Mouse (Mus musculus): Measurements from ENCODE around the gene Haus3. TPM values are rescaled to one million over a fixed set of nuclear protein-coding genes. Genes with fewer than 3 reads are reported as not detected.

The Haus3 gene
- polyA plus RNA-seq (2012; rRNA removed) = 11.0 TPM in 2 replicates

GRCm38 (mm10) chr5:34168950-34169891 is at the start of gene Haus3, which contains the start of gene Poln:
Gene Haus3 (minus strand): TSS chr5:34169527.
Gene Poln (minus strand): TSS chr5:34169448.
- Histone ChIP-seq H3K27ac (ENCODE audit: insufficient read depth, low read length) (peak within 1 kb of the TSS; percentile 57; the same call in 1 of the 2 replicates), H3K4me3 (replicated peaks; ENCODE audit: insufficient read depth, low read depth, low read length) (peak within 1 kb of the TSS; percentile 77), H3K27me3 (ENCODE audit: control insufficient read depth, insufficient read depth, low read length) (no peaks in the 10 kb centered on the region), H3K4me1 (ENCODE audit: control insufficient read depth, insufficient read depth, low read length) (peaks cover 10% of the 10 kb centered on the region)
- DNase-seq = peak; percentile 96 to 98
- under 1% methylated on average over 57 of the region's 57 CpGs for WGBS
- TF ChIP-seq POLR2A (IDR thresholded peaks at IDR 0.05; ENCODE audit: borderline replicate concordance, insufficient read depth, low read length) (peak; percentile 78), CTCF (IDR thresholded peaks at IDR 0.05; ENCODE audit: borderline replicate concordance, insufficient read depth, low read depth, low read length) (no peak; the same call in 1 of the 2 replicates)

GRCm38 (mm10) chr5:34218672-34219071 is 49.3 kb upstream of the Haus3 start:
- Histone ChIP-seq H3K4me3 (replicated peaks; ENCODE audit: insufficient read depth, low read depth, low read length) (no peak overlapping the region), H3K27ac (ENCODE audit: insufficient read depth, low read length) (no peak overlapping the region), H3K27me3 (ENCODE audit: control insufficient read depth, insufficient read depth, low read length) (no peaks in the 10 kb centered on the region), H3K4me1 (ENCODE audit: control insufficient read depth, insufficient read depth, low read length) (peaks cover 10% of the 10 kb centered on the region; the same call in 1 of the 2 replicates)
- TF ChIP-seq CTCF (IDR thresholded peaks at IDR 0.05; ENCODE audit: borderline replicate concordance, insufficient read depth, low read depth, low read length) = no peak
- TF ChIP-seq POLR2A (IDR thresholded peaks at IDR 0.05; ENCODE audit: borderline replicate concordance, insufficient read depth, low read length) = no peak
- WGBS = 80% methylated on average over 5 of the region's 5 CpGs
- no peak for DNase-seq

- Histone ChIP-seq H3K27me3 (ENCODE audit: control insufficient read depth, insufficient read depth, low read length) (no peaks in the 10 kb centered on the region), H3K27ac (ENCODE audit: insufficient read depth, low read length) (no peak overlapping the region), H3K4me3 (replicated peaks; ENCODE audit: insufficient read depth, low read depth, low read length) (no peak overlapping the region), H3K4me1 (ENCODE audit: control insufficient read depth, insufficient read depth, low read length) (peaks cover 10% of the 10 kb centered on the region; the same call in 1 of the 2 replicates)
- WGBS = 49% methylated on average over 9 of the region's 9 CpGs
- DNase-seq = no peak
- no peak for TF ChIP-seq CTCF (IDR thresholded peaks at IDR 0.05; ENCODE audit: borderline replicate concordance, insufficient read depth, low read depth, low read length)
- TF ChIP-seq POLR2A (IDR thresholded peaks at IDR 0.05; ENCODE audit: borderline replicate concordance, insufficient read depth, low read length) = no peak
These were observed 48.4 kb upstream of the Haus3 start for GRCm38 (mm10) chr5:34217756-34218155.

GRCm38 (mm10) chr5:34216025-34216424 is 46.7 kb upstream of the Haus3 start:
- TF ChIP-seq POLR2A (IDR thresholded peaks at IDR 0.05; ENCODE audit: borderline replicate concordance, insufficient read depth, low read length) = no peak
- TF ChIP-seq CTCF (IDR thresholded peaks at IDR 0.05; ENCODE audit: borderline replicate concordance, insufficient read depth, low read depth, low read length) = no peak
- no peak for DNase-seq
- peaks cover 10% of the 10 kb centered on the region; the same call in 1 of the 2 replicates for H3K4me1 ChIP-seq (ENCODE audit: control insufficient read depth, insufficient read depth, low read length)
- WGBS = 72% methylated on average over 7 of the region's 7 CpGs
- no peaks in the 10 kb centered on the region for H3K27me3 ChIP-seq (ENCODE audit: control insufficient read depth, insufficient read depth, low read length)
- H3K4me3 ChIP-seq (replicated peaks; ENCODE audit: insufficient read depth, low read depth, low read length) = no peak overlapping the region
- no peak overlapping the region for H3K27ac ChIP-seq (ENCODE audit: insufficient read depth, low read length)

- TF ChIP-seq CTCF (IDR thresholded peaks at IDR 0.05; ENCODE audit: borderline replicate concordance, insufficient read depth, low read depth, low read length) = no peak
- no peak for TF ChIP-seq POLR2A (IDR thresholded peaks at IDR 0.05; ENCODE audit: borderline replicate concordance, insufficient read depth, low read length)
- no peak overlapping the region for H3K4me3 ChIP-seq (replicated peaks; ENCODE audit: insufficient read depth, low read depth, low read length)
- H3K27me3 ChIP-seq (ENCODE audit: control insufficient read depth, insufficient read depth, low read length) = no peaks in the 10 kb centered on the region
- DNase-seq = peak in 1 of 2 experiments; percentile 39
- no peak overlapping the region for H3K27ac ChIP-seq (ENCODE audit: insufficient read depth, low read length)
- H3K4me1 ChIP-seq (ENCODE audit: control insufficient read depth, insufficient read depth, low read length) = peaks cover 16% of the 10 kb centered on the region
- 66% methylated on average over 8 of the region's 8 CpGs for WGBS
These were observed 44.3 kb upstream of the Haus3 start for GRCm38 (mm10) chr5:34213659-34214058.

GRCm38 (mm10) chr5:34210279-34210678 is 41.0 kb upstream of the Haus3 start:
- no peak for TF ChIP-seq POLR2A (IDR thresholded peaks at IDR 0.05; ENCODE audit: borderline replicate concordance, insufficient read depth, low read length)
- TF ChIP-seq CTCF (IDR thresholded peaks at IDR 0.05; ENCODE audit: borderline replicate concordance, insufficient read depth, low read depth, low read length) = peak; percentile 95
- H3K4me3 ChIP-seq (replicated peaks; ENCODE audit: insufficient read depth, low read depth, low read length) = no peak overlapping the region
- no peaks in the 10 kb centered on the region for H3K27me3 ChIP-seq (ENCODE audit: control insufficient read depth, insufficient read depth, low read length)
- H3K4me1 ChIP-seq (ENCODE audit: control insufficient read depth, insufficient read depth, low read length) = peaks cover 29% of the 10 kb centered on the region
- 2% methylated on average over 1 of the region's 1 CpGs for WGBS
- no peak overlapping the region for H3K27ac ChIP-seq (ENCODE audit: insufficient read depth, low read length)
- DNase-seq = peak; percentile 80 to 81

- Histone ChIP-seq H3K4me3 (replicated peaks; ENCODE audit: insufficient read depth, low read depth, low read length) (no peak overlapping the region), H3K4me1 (ENCODE audit: control insufficient read depth, insufficient read depth, low read length) (peaks cover 31% of the 10 kb centered on the region), H3K27me3 (ENCODE audit: control insufficient read depth, insufficient read depth, low read length) (no peaks in the 10 kb centered on the region), H3K27ac (ENCODE audit: insufficient read depth, low read length) (no peak overlapping the region)
- TF ChIP-seq POLR2A (IDR thresholded peaks at IDR 0.05; ENCODE audit: borderline replicate concordance, insufficient read depth, low read length) (no peak), CTCF (IDR thresholded peaks at IDR 0.05; ENCODE audit: borderline replicate concordance, insufficient read depth, low read depth, low read length) (no peak)
- 51% methylated on average over 3 of the region's 3 CpGs for WGBS
- no peak for DNase-seq
These were observed 38.2 kb upstream of the Haus3 start for GRCm38 (mm10) chr5:34207503-34207902.
